Mouse (Mus musculus): ENCODE measurements at regions not wholly inside any gene's neighbourhood (a gene's known extent, or its start where the extent isn't known, plus 50 kb on each side); places are given as distances from the start of the nearest gene placed in this dataset.
A peak's percentile ranks its signal among the peaks of the same experiment; 100 is the strongest.

DNA sequence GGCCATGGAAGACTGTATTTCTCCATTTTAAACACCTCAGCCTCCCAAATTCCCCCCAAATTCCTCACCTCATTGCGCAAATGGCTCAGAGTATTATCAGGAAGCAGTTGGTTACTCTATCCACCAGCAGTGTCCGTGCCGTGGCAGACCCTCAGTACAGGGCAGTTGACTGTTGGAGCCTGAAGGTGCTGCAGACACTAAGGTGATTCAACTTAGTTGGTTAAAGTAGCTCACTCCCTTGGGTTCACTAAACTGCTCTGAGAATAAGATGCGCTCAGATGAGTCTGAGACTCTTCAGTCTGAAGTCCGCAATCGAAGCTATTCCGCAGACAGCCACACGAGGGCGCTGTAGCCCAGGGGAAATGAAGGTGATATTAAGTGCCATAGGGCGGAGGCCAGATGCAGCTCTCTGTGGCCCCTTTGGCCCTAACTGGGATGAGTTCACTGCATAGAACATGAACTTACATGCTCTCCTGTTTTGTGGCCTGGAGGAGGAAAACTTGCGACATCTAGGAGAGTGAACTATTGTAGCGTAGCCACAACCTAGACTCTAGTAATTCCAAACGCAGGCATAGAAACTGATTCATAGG lies 62.9 kb downstream of the Amer3 start:
- DNase-seq, result peak; percentile 32

GRCm38 (mm10) chr1:34653963-34654644 lies 74.6 kb downstream of the Amer3 start:
- DNase-seq, result no peak

DNA sequence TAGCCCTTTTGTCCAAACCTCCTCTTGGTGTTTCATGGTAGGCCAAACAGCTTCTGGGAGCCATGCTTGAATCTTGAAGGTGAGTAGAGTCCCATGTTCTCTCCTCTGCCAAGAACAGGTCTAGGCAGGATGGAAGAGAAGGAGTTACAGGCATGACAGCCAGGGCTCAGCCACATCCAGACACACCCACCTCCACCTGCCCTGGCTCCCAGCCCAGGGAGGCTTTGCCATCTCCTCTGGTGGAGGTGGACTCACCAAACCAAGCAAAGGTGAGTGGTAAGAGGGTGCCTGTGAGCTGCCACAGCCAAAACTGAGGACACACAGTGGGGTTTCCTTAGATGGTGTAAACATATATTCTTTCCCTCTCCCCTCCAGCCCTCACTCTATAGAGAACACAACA lies 78.0 kb downstream of the Amer3 start:
- no peak for DNase-seq

- DNase-seq, result no peak
Observed at GRCm38 (mm10) chr1:34663875-34664547, 84.6 kb downstream of the Amer3 start.

DNA sequence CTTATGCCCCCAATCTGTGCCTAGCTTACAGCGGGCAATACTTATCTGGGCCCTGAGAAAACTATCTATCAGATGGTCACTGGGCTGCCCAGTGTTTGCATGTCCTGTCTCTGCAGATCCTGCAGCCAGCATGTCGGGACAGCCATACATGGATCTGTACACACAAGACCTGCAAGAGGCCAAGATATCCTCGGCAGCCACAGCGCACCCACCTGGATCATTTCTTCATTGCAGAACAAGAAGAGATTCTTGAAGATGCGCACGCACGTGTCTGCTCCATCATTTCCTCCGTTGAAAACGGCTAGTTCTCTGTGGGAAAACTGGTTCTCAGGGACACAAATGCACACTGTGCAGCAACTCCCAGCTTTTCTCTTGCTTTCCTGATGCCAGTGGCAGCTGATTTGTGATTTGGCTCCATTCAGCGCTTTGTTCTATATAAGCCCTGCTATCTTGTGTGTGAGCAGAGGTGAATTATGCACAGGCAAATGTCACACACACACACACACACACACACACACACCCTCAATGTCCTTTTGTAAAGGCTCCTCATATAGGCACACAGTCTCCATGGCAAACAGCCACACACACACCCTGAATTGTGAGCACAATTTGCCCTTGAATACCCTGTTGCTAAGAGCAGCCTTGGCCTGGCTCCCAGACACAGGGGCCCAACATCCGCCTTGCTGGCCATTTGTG lies 85.5 kb downstream of the Amer3 start:
- no peak for DNase-seq

DNA sequence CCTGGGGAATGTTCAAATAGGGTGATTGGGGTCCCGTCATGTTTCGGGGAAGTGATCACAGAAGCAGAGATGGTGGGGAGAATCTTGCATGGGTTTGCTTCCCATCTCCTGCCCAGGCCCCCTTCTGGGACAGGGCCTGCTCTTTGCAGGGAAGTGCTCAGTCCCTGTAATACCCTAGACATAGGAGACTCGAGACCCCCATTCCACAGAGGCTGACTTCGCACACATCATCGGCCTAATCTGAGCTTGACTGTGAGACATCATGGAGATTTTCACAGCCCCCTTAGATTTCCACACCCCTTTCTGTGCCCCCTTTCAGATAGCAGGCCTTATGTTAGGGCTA lies 86.0 kb downstream of the Amer3 start:
- DNase-seq, result no peak

DNA sequence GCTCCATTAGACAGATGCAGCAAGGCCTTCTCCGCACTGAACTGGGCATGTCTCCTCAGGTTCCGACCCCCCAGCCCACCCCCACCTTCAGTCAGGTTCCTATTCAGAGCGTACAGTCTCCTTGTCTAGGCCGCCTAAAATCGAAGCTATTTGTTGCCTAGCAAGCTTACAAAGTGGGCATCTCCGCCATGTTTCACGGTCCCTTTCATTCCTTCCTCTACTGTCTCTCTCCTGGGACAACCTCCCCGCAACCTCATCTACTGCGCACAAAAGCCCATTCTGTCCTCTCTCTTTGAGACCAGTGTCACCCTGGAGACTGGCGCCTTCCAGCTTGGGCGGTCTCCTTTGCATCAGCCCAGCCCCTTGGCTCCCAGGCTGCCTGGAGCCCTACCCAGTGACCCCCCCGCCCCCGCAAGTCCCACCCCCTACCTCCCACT lies 86.8 kb downstream of the Amer3 start:
- DNase-seq, result no peak

- no peak for DNase-seq
Observed at GRCm38 (mm10) chr1:34677105-34677741, 97.8 kb downstream of the Amer3 start.

- DNase-seq, result no peak
Observed at GRCm38 (mm10) chr1:34677832-34678733, 98.6 kb downstream of the Amer3 start.

DNA sequence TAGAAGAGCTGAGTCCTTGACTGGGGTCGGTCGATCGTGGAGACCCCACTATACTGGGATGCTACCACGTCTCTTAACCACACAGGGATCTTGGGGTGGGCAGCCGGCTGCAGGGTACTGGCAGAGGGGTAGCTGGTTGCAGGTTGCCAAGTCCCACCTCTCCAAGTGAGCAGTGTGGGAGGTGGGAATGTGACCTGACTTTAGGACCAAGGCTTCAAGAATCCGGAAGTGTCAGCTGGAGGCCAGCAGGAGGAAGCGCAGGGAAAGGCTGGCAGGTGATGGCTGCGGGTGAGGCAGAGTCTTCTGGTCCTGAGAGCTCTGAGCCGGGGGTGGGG lies 99.2 kb downstream of the Amer3 start:
- no peak for DNase-seq

- DNase-seq, result no peak
Observed at GRCm38 (mm10) chr1:34686539-34686938, 107.1 kb downstream of the Amer3 start.

DNA sequence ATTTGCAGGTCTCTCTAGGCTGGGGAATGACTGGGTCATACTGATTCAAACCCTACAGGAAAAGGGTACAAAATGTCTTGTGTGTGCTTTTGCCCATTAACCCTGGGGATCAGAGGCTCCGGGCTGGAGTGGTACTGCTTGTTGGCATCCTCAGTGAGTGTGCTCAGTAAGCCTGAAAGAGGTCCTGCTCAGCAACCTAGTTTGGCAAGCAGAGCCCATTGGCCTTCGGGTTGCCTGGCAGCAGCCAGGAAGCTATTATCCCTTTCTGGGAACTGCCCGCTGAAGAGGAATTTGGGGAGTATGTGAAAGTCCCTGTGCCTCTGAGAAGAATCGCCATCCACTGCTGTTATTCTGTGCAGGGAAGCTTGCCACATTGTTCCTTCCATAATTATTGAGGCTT lies 117.1 kb downstream of the Amer3 start:
- DNase-seq, result peak; percentile 13

DNA sequence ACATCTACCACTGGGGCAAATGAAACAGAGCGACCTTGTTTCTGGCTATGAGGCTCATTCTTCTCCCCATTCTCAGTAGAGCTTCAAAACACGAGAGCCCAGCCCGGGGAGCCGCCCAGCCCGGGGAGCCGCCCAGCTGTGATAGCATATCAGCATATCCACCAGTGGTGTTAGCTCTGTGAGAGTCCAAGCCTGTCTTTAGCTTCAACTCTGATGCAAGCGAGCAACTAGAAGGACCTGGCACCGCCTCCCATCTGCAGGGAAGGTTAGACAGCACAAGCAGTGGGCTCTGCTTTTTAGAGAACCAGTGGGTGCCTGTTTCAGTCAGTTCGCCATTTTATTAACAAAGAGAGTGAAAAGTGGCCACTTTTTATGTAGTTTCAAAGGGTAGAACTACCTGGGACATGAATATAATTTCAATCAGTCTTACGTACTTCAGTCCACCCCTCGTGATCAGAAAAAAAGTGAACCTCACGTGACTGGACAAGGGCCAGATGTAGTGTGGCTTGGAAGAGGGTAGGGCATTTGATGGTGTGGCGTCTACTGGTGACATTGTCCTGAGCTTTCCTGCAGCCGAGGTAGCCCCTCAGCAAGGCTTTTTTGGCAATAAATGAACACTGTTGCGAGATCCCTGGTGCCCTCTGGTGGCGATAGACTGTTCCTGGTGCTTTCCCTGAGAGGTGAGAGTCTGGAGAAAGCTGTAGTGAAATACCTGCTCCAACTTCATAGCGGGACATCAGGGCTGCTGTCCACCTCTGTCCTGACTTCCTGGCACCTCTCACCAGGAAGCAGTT lies 121.0 kb downstream of the Amer3 start:
- peak; percentile 22 for DNase-seq

DNA sequence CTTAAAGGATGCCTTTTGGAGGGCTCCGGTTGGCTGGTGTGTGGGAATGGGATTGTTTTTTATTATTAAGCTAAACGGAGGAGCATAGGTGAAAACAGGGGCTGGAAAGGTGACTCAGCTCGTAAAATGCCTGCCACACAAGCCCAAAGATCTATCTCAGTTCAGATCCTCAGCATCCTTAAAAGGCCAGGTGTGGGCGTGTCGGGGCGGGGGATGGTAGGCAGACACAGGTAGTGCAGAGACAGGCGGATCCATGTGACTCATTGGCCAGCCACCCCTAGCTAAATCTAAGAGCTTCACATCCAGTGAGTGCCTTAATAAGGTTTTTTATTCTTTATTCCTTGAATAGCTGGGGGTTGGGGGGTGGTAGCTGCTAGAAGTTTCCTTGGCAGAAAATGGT lies 122.0 kb downstream of the Amer3 start:
- no peak for DNase-seq

DNA sequence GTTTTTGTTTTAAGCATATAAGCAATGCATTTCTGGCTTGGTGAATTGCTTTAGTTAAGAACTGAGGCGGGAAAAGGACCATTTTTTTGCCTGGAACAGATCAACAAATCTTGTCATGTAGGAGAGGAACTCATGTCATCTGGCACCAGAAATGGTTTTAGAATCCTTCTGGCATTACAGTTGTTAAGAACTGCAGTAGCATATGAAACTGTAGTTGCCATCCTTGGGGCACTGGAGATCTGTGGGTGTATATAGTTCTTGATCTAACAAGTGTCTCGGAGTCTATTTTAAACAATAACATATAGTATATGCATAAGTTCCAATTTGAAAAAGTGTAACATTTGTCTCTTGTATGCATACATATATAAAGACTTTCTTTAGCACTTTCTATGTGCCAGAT lies 129.6 kb downstream of the Amer3 start:
- no peak for DNase-seq

GRCm38 (mm10) chr1:34722674-34723073 lies 120.2 kb downstream of the Fam168b start:
- DNase-seq, result no peak

DNA sequence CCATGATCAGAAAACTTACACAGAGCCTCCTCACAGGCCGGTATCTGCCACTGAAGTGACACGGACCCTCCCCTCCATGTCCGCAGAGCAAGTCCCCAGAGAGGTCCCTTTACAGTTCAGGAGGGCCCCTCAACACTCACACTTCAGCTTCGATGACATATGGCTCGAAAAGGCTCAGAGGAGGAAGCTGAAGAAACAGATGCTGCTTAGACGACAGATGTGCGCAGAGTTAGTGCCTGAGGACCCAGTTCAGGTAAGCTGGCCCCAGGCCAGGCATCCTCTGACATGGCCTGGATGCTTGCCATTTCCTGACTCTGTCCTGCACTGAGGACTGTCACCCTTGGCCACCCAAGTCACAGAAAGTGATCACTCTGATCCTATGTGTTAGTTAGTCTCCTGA lies 110.7 kb downstream of the Fam168b start:
- no peak for DNase-seq

DNA sequence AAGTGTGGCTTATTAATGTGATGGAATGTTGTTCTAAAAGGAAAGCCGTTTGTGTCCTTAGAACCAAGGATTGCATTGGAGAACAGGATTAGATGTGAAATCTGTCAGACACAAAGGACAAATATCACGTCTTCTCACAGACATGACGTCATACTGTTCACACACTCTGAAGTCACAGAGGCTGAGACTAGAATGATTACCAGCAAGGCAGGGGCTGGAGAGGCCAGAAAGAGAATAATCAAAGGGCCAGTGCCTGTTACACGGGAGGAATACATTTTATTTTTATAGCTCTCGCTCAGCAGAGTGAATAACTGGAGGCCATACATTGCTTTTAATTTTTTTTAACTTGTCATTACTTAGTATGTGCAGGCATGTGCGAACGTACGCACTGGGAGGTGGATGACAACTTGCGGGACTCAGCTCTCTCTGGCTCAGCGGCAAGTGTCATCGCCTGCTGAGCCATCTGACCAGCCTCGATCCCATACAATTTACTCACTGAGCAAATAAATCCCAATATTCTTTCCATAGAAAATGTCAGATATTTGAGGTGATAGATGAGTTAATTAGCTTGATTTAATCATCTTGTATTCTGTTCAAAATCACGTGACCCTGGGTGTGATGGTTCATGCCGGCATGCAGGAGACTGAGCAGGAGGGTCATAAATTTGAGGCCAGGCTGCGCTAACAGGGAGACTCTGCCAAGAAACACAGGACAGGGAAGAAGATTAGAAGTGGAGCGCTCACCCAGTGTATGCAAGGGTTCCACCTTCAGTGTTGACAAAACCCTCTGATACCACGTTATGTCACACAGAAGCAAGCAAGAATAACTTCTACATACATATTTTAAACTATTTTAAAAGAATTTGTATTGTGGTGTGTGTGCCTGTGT lies 109.6 kb downstream of the Fam168b start:
- no peak for DNase-seq

GRCm38 (mm10) chr1:34738386-34739067 lies 104.3 kb downstream of the Fam168b start:
- peak; percentile 72 for DNase-seq

GRCm38 (mm10) chr1:34739621-34740020 lies 103.2 kb downstream of the Fam168b start:
- DNase-seq, result no peak
